Mouse (Mus musculus) erythroblast, embryonic 14.5 days (primary cell): ENCODE results near the gene Cip2a. TPM values are rescaled to one million over a fixed set of nuclear protein-coding genes. Genes with fewer than 3 reads are reported as not detected.

Source experiments
- H3K27me3 ChIP-seq: 2 replicates; pipeline ENCODE4 v1.6.1; 2012; ENCODE audit warnings: inconsistent platforms; ENCODE audit not compliant: control insufficient read depth
- H3K36me3 ChIP-seq: 2 replicates; pipeline ENCODE4 v1.6.1; 2012; ENCODE audit warnings: mild to moderate bottlenecking, inconsistent platforms; ENCODE audit not compliant: control insufficient read depth
- H3K4me1 ChIP-seq: 2 replicates; pipeline ENCODE4 v1.6.1; 2012; ENCODE audit warnings: inconsistent platforms; ENCODE audit not compliant: control insufficient read depth
- H3K4me3 ChIP-seq: replicated peaks from 2 replicates; pipeline ENCODE3; 2012; ENCODE audit warnings: moderate library complexity, mild to moderate bottlenecking, inconsistent platforms
- H3K9me3 ChIP-seq: 2 replicates; pipeline ENCODE4 v1.6.1; 2012; ENCODE audit warnings: low read length, inconsistent platforms, mixed read lengths; ENCODE audit not compliant: control insufficient read depth
- GATA1 ChIP-seq: IDR thresholded peaks from 2 replicates; pipeline ENCODE4 v1.6.1; 2012; ENCODE audit warnings: low read length, inconsistent platforms, mixed read lengths
- TAL1 ChIP-seq: IDR thresholded peaks from 3 replicates; pipeline ENCODE4 v1.6.1; 2012; ENCODE audit warnings: low read length, inconsistent platforms, mixed read lengths
- polyA plus RNA-seq: library from polyadenylated mRNA; stranded (reverse); fragments of >175 nt; gene quantifications from 2 replicates; pipeline ENCODE4 v1.2.3, GENCODE M21; 2012

Cip2a gene
- polyA plus RNA-seq, 1 experiment: 0.44 TPM

- Histone ChIP-seq H3K36me3 (peaks cover 93% of the 10 kb centered on the region), H3K27me3 (no peaks in the 10 kb centered on the region), H3K4me3 (no peak overlapping the region), H3K9me3 (no peaks in the 10 kb centered on the region), H3K4me1 (no peaks in the 10 kb centered on the region)
- no peak for TF ChIP-seq TAL1
- no peak for TF ChIP-seq GATA1
Measured at GRCm38 (mm10) chr16:49004151-49004550, 10.2 kb downstream of the Cip2a start.

GRCm38 (mm10) chr16:49016620-49017332 lies 22.8 kb downstream of the Cip2a start:
- Histone ChIP-seq H3K9me3 (no peaks in the 10 kb centered on the region), H3K4me1 (no peaks in the 10 kb centered on the region), H3K4me3 (no peak overlapping the region), H3K27me3 (no peaks in the 10 kb centered on the region), H3K36me3 (peaks cover 87% of the 10 kb centered on the region)
- TF ChIP-seq GATA1 (no peak), TAL1 (no peak)

GRCm38 (mm10) chr16:49035852-49036251 lies 41.9 kb downstream of the Cip2a start:
- Histone ChIP-seq H3K4me3 (no peak overlapping the region), H3K36me3 (no peaks in the 10 kb centered on the region), H3K27me3 (no peaks in the 10 kb centered on the region), H3K9me3 (no peaks in the 10 kb centered on the region), H3K4me1 (no peaks in the 10 kb centered on the region)
- no peak for TF ChIP-seq TAL1
- TF ChIP-seq GATA1: no peak

GRCm38 (mm10) chr16:49037771-49038170 lies 43.8 kb downstream of the Cip2a start:
- no peak overlapping the region for H3K4me3 ChIP-seq
- no peaks in the 10 kb centered on the region for H3K36me3 ChIP-seq
- H3K4me1 ChIP-seq: no peaks in the 10 kb centered on the region
- TF ChIP-seq GATA1 (no peak), TAL1 (no peak)
- H3K9me3 ChIP-seq: no peaks in the 10 kb centered on the region
- no peaks in the 10 kb centered on the region for H3K27me3 ChIP-seq

- Histone ChIP-seq H3K36me3 (no peaks in the 10 kb centered on the region), H3K27me3 (no peaks in the 10 kb centered on the region), H3K9me3 (no peaks in the 10 kb centered on the region), H3K4me1 (no peaks in the 10 kb centered on the region), H3K4me3 (no peak overlapping the region)
- TF ChIP-seq TAL1: no peak
- TF ChIP-seq GATA1: no peak
Measured at GRCm38 (mm10) chr16:49040554-49041221, 46.7 kb downstream of the Cip2a start.

GRCm38 (mm10) chr16:49049214-49049613 lies 55.2 kb downstream of the Cip2a start:
- H3K4me3 ChIP-seq: no peak overlapping the region
- H3K27me3 ChIP-seq: no peaks in the 10 kb centered on the region
- TF ChIP-seq TAL1 (no peak), GATA1 (no peak)
- H3K9me3 ChIP-seq: no peaks in the 10 kb centered on the region
- H3K4me1 ChIP-seq: no peaks in the 10 kb centered on the region
- H3K36me3 ChIP-seq: no peaks in the 10 kb centered on the region

GRCm38 (mm10) chr16:49057186-49057585 lies 63.2 kb downstream of the Cip2a start, which contains the start of gene Myh15:
Myh15 (plus strand) TSS chr16:49057486.
- TF ChIP-seq GATA1: no peak
- no peak for TF ChIP-seq TAL1
- Histone ChIP-seq H3K36me3 (no peaks in the 10 kb centered on the region), H3K4me1 (no peaks in the 10 kb centered on the region)

More at GRCm38 (mm10) chr16:49057186-49057585, 63.2 kb downstream of the Cip2a start, which contains the start of gene Myh15:
- Histone ChIP-seq H3K9me3 (no peaks in the 10 kb centered on the region), H3K4me3 (no peak within 1 kb of the TSS), H3K27me3 (no peaks in the 10 kb centered on the region)

Other genes with a start within 250 kb of the Cip2a start
- not detected in 2 replicates for gene Trat1, start 222.2 kb upstream of the Cip2a start, polyA plus RNA-seq
- gene Retnlb, start 177.3 kb upstream of the Cip2a start, polyA plus RNA-seq: not detected in 2 replicates
- gene Retnla, start 151.6 kb upstream of the Cip2a start, polyA plus RNA-seq: not detected in 2 replicates
- gene Retnlg, start 121.6 kb upstream of the Cip2a start, polyA plus RNA-seq: not detected in 2 replicates
- gene Dzip3, start within 50 bp of the Cip2a start, polyA plus RNA-seq: 0.12 and 0.16 TPM in 2 replicates
- gene Myh15, start 63.3 kb downstream of the Cip2a start, polyA plus RNA-seq: not detected in 2 replicates